Mouse (Mus musculus): Measurements from ENCODE around the gene Rpap3.

Rpap3 gene

DNA sequence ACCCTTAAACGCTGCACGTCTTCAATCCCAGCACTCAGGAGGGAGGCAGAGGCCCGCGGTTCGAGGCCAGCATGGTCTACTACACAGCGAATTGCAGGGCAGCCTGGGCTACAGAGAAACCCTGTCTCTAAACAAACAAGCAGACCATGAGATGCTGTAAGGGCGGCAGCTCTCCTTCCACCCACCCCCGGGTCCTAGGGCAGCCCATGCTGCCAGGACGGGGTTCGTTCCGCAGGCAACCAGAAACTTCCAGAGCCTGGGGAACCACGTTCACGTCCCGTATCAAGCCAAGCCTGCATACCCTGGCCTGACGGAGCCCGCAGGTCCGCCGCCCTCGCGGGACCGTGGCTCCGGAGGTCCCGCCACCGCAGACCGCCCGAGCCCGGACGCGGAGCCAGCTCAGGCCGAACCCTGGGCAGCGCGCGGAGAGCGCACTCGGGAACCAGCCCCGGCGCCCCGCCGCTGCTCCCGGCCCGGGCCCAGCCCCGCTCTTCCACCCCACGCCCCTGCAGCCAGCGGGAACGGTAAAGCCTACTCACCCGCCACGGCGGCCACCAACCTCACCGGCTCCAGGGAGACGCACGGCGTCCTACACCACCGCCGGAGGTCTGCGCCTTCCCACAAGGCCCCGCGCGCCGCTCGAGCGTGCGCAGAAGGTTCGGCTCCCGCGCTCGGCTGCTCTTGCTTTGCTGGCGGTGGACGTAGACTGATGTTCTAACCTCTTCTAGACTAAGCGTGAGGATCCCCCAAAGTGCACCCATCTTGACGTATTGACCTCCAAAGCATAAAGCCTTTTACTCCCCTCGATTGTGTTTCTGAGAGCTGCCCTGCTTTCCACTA is at the start of gene Rpap3:
Gene Rpap3 (minus strand): TSS at position 615 of the 840 bp plus-strand sequence.
- DNase-seq, result peak; percentile 82 to 84

GRCm38 (mm10) chr15:97755361-97755760 is 49.7 kb upstream of the Rpap3 start:
- no peak for DNase-seq

DNA sequence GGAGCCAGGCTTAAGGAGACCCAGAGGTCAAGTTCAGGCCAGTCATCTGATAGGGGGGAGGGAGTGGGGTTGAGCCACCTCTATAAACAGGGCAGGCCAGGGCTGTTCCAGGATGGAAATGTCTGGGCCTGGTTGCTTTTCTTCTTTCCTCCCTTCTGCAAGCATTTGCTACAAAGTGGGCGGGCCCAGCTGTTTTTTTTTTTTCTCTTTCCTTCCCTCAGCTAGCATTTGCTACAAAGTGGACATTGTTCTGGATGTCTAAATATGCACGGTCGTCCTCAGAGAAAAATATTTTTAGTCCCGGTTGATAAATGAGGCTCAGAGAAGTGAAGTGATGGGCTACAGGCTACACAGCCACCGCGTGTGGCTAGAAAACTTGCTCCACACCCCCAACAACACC is 48.9 kb upstream of the Rpap3 start:
- DNase-seq, result no peak

GRCm38 (mm10) chr15:97752491-97752890 is 46.9 kb upstream of the Rpap3 start:
- no peak for DNase-seq

GRCm38 (mm10) chr15:97751676-97752075 is 46.1 kb upstream of the Rpap3 start:
- peak; percentile 59 to 61 for DNase-seq

DNA sequence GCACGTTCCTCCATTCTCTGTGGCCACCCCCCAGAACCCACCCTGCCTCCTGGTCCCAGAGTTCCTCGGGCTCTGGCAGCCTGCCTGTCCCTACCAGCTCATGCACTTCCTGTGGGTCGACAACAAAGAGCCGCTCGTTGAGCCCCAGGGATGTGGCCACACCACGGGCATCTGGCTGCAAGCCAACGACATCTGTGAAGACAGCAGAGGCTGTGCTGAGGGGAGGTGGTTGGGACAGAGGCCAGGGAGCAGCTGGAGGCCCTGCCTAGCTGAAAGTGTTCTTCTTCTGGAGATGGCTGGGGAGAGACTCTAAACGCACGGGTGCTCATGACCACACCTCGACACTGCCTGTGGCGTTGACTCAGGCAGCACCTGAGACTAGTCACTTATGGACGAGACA is 45.1 kb upstream of the Rpap3 start:
- peak; percentile 45 to 47 for DNase-seq

- DNase-seq, result peak in 1 of 2 experiments; percentile 22
These were observed 44.2 kb upstream of the Rpap3 start for GRCm38 (mm10) chr15:97749841-97750240.

- no peak for DNase-seq
These were observed 43.8 kb upstream of the Rpap3 start for GRCm38 (mm10) chr15:97749397-97749796.

GRCm38 (mm10) chr15:97748964-97749363 is 43.3 kb upstream of the Rpap3 start:
- no peak for DNase-seq

- no peak for DNase-seq
These were observed 42.7 kb upstream of the Rpap3 start for GRCm38 (mm10) chr15:97748309-97748708.

DNA sequence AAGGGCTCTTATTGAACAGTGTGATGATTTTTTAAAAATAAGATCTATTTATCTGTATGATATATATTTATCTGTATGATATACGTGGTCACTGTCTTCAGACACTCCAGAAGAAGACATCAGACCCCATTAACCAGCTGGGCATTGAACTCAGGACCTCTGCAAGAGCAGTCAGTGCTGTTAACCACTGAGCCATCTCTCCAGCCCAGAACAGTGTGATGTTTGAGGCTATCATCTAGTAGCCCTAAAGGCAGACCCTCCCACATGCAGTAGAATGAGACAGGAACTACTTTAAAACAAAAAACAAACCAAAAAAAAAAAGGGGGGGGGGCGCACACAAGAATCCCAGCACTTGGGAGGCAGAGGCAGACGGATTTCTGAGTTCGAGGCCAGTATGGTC is 41.9 kb upstream of the Rpap3 start:
- no peak for DNase-seq

DNA sequence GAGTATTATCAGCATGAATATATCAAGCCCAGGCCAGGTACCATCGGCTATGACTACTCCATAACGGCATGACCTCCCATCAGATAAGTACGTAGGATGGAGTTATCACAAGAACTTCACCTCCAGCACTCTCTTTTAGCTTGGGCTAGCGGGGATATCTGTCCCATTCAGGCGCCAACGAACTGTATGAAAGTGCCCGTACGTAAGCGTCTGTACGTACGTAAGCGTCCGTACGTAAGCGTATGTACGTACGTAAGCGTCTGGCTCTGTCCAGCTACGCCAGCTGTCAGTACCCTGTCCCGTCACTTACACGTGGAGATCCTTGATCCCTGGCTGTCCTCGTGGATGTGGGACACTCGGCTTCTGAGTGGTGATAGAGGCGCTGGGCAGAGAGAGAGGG is 41.1 kb upstream of the Rpap3 start:
- no peak for DNase-seq

GRCm38 (mm10) chr15:97746278-97746677 is 40.7 kb upstream of the Rpap3 start:
- no peak for DNase-seq

- DNase-seq, result no peak
These were observed 39.7 kb upstream of the Rpap3 start for GRCm38 (mm10) chr15:97745331-97745730.

DNA sequence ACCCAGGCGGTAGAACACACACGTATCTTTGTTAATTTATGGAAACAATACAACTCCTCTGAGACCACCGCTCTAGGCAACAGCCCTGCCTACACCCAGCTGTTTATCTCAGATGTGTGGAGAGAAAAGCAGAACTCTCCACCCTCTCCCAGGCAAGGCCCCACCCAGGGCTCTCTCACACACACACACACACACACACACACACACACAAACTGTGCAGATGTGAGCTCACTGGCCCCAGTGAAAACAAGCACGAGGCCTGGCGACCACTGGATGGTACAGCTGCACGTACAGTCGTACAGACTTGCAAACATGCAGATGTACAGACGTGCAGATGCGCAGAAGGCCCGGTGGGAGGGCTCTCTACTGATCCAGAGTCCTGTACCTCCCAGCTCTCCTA is 39.3 kb upstream of the Rpap3 start:
- peak; percentile 75 to 77 for DNase-seq

DNA sequence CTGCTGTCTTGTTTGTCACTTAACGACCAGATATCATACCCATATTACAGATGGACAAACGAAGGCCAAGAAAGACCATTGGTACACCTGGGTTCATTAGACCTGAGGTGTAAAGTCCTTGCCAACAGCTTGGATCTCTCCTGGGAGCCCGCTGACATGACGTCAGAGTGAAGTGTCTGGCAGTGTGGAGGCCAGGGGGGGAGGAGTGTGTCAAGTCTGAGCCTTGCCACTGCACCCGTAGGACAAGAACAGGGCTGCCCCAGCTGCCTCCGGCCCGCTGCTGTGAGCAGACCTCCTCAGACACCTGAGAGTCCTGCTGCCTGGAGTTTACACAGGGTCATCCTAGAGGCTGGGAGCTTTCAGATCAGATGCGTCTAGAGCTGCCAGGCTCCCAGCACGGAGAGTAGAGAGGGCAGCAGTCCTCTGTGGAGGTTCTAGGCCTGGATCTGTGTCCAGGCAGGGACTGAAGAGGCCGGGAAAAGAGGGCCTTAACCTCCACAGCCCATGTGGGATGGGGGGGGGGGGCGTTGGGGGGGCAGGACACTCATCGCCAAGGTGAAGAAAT is 38.4 kb upstream of the Rpap3 start:
- DNase-seq, result peak in 1 of 2 experiments; percentile 33

GRCm38 (mm10) chr15:97743210-97743609 is 37.6 kb upstream of the Rpap3 start:
- DNase-seq, result no peak

DNA sequence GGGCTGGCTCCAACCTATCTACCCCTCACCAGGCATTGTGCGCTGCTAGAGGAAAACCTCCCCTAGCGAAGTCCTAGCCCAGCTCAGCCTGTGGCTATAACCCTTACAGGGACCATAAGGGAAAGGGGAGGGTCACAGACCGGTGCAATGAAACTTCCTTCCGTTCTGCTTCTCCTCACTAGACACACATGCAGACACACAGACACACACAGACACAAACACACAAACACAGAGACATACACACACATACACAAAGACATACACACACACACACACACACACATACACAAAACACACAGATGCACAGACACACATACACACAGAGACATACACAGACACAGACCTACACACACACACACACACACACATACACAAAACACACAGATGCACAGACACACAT is 37.0 kb upstream of the Rpap3 start:
- DNase-seq, result no peak

DNA sequence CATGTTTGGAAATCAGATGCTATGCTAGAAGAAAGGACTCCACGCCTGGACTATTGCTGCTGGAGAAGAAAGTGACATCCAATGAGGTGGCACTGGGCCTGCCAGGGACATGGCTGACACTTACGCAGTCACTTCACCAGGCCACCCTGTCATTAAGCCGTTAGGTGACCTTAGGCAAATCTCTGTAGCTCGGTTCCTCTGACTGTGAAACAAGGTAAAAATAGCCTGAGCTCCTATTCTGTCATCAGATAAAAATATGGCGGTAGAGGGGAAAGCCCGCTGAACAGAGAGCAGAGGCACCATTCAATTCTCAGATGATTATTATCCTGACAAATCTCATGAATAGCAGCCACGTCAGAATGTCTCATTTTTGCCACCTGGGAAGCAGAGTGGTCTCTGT is 36.4 kb upstream of the Rpap3 start:
- DNase-seq, result peak; percentile 58 to 59

- DNase-seq, result no peak
These were observed 36.0 kb upstream of the Rpap3 start for GRCm38 (mm10) chr15:97741662-97742061.

DNA sequence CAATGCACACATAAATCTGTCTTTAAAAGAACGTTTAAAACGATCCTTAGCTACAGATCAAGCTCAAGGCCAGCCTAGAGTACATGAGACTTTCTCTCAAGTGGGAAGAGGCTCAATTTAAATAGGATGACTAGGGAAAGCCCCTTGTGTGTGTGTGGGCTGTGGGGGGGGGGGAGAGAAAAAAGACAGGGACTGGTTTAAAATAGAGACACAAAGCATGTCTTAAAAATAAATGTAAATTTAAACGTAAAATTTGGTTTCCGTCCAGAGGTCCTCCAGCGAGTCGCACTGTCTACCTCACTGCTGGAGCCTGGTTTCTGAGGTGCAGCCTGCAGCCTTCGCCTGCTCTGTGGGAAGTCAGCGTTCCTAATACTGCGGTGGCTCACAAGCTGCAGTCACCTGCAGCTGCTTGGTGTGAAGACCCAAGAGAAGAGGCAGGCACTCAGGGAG is 34.7 kb upstream of the Rpap3 start:
- DNase-seq, result no peak

- DNase-seq, result no peak
These were observed 33.3 kb upstream of the Rpap3 start for GRCm38 (mm10) chr15:97738923-97739322.

- no peak for DNase-seq
These were observed 26.4 kb upstream of the Rpap3 start for GRCm38 (mm10) chr15:97731988-97732387.

DNA sequence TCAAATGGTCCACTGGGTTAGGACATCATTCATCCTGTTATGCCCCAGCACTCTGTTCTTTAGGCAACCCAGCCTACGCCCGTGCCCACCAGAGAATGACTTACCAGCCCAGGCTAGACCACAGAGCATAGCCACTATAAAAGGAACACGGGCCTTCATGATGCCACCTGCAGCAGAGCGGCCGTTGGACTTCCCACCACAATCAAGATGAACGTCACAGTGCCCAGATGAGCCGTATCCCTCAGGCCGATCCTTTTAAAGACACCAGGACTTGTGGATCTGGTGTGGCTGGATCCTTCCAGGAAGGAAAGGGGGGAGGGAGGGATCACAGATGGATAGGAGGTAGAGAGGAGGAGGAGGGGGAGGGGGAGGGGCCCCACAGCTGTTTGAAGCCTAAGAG is 25.5 kb upstream of the Rpap3 start, which contains the start of gene Endou:
Gene Endou (minus strand): TSS at position 229 of the 400 bp plus-strand sequence.
- no peak for DNase-seq

All from B cell, adult 2 months (primary cell).